Mouse (Mus musculus) cerebellum, postnatal 36 days (tissue): ENCODE results near the gene Chst3.
A peak's percentile ranks its signal among the peaks of the same experiment; 100 is the strongest.
"Not testable (repeated sequence)": the region's sequence is repeated elsewhere in the genome, so short reads cannot be mapped to it uniquely, and the experiment has no call there.

Experiments used
- DNase-seq, 2 experiments: peaks; one replicate each; pipeline ENCODE4 v3.0.0; 2021 to 2022; ENCODE audit warnings: mixed read lengths in 2 of 2

Gene Chst3

DNA sequence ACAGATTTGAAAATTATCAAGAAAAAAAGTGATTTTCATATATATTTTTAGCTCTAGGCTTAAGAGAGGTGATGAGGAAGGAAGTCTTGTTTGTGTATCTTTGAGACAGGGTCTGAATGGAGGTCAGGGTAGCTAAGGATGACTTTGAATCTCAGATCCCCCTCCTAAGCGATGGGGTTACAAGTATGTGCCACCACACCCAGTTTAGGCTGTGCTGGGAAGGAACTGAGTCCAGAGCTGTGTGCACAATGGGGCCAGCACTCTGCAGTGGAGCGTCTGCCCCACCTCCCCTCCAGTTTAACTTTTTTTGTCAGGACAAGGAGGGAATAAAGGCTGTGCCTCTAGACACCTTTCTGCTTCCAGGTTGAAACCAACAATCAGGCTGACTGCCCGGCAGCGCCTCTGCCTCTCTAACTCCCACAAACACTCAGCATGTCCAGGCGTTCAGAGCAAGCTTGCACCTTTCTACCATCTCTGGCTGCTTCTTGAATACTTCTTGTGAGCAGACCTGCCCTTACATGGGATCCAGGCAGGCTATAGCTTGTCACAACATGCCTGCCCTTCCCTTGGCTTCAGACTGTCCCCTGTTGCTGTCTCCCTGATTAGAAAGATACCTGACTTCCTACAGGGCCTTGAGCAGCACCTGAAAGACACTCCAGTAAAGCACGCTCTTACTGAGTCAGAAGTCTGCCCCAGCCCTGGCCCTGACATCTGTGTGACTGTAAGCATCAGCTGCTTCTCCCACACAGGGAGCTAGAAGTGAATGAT is 11.4 kb upstream of the Chst3 start:
- DNase-seq = no peak

DNA sequence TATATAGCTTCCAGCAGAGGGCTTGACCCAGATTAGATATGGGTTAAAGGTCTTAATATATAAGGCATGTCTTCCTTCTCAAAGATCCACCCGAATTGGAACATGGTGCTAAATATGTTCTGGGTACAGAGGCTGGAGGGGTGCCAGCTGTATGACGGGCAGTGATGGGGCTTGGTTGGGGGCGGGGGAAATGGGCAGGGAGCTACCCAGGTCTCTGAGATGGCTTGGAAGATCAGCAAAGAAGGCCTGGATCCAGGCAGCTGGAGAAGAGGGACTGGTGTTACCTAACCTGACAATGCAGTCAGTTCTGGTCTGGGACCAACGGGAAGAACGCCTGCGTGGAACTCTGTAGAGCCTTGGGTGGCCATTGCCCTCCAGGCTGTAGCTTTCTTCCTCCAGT is 10.1 kb upstream of the Chst3 start:
- no peak for DNase-seq

DNA sequence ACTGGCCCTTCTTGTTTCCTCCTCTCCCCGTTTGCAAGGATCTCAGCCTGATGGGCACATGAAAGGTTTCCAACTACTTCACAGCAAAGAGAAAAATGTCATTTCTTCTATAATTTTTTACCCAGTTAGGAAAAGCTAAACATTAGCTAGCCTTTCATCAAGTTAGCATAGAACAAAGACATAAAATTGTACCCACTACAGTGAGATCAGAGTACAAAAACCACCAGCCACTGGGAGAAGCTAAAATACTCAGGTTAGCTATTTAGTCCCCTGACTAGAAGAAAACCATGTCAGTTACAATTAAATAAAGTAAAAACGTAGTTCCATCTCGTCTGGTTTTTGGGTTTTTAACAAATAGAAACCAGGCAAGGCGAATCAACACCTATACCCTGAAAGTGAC is 8.6 kb upstream of the Chst3 start:
- DNase-seq = no peak

DNA sequence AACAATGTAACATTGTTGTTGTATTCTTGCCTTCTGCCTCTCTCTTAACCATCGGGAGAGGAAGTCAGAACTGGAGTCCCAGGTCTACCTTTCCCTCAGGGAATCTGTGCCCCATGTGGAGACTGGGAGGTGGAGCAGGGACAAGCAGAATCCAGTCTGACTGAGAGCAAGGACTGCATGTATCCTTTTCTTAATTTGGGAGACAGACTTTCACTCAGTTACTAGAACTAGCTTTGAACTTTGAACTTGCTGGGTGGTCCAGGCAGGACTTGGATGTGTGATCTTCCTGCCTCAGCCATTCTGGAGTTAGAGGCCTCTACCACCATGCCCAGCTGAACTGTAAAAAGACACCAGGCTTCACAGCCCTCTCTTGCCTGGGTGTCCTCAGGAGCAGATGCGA is 5.5 kb upstream of the Chst3 start:
- DNase-seq = no peak

DNA sequence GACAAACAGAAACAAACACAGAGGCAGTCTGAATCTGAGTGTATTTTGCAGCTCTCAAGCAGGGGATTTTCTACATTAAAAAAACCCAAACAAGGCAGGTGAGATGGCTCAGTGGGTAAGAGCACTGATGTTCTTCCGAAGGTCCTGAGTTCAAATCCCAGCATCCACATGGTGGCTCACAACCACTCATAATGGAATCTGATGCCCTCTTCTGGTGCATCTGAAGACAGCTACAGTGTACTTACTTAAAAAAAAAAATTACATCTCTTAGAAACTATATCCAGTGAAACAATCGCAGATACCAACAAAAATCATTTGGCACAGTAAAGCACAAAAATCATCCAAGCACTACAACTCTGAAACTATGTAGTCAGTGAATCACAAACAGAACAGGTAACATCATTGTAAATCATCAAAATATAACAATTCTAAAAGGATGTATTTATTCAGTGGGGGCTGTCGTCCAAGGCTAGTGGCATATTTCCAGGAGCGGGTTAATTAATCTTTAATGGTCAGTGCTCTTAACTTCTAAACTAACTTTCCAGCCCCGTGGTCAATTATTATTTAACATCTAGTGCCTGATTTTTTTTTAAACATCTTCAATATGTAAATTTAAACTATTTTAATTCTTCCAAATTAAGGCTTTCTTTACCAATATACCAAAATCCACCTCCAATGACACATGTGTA is 2.7 kb upstream of the Chst3 start:
- not testable (repeated sequence) for DNase-seq

DNA sequence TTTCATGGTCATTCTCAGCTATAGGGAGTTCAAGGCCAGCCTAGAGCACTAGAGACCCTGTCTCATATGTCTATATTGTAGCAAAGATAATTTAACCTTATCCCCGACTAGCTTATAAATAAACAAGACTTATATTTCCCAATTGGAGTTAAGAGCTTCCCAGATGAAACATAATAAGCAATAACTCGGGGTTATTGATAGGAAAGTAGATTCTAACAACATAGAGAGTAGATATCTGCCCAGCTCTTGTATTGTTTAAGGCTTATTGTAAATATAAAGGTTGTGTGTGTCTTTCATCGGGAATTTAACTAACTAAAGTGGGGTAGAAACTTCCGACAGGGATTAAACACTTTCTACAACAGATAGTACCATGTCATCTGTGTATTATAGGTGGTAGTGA is 1.5 kb upstream of the Chst3 start:
- DNase-seq = no peak

DNA sequence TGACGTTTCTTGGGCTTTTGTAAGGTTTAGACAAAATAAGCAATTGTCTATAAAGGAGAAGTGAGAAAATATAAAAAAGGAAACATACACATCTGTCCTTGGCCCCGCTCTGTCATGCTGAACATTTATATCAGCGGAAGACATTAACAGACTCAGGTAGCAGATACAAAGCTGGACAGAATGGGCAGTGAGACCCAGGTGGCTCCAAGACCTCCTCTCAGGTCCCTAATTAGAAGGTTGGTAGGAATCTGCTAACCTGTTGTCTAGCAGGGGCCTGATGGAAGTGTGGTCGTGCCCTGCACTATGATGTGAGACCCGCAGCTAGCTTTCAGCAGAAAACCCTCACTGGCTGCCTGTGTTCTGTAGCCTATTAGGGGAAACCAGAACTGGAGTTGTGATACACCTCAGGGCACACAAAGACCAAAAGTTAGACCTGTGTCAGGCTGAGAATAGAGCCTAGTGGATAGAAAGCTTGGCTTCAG is 1.0 kb upstream of the Chst3 start:
- DNase-seq = no peak

DNA sequence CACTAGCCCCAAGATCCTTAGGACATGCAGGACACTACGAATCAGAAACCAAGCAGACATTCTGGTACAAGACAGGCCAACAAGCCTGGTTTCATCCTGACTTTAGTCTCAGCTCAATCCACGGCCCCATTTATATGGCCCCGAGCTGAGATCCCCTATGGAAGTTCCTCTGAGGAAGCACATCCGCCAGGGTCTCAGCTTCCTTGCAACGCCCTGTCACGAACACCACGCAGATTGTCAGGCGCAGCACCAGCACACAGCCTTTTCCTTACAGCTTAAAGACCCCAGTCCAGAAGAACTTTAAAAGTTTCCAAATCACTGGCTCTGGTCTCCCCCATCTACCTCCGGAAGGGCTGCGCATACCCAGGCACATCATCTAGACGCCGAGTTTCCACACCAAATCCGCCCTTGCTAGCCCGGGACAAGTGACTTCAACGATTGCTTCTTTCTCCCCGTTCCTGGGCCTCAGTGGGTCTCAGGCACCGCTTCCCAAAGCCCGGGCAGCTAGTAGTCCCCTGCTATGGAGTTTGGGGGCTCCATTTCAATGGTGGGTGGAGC is 948 bp downstream of the Chst3 start:
- no peak for DNase-seq

DNA sequence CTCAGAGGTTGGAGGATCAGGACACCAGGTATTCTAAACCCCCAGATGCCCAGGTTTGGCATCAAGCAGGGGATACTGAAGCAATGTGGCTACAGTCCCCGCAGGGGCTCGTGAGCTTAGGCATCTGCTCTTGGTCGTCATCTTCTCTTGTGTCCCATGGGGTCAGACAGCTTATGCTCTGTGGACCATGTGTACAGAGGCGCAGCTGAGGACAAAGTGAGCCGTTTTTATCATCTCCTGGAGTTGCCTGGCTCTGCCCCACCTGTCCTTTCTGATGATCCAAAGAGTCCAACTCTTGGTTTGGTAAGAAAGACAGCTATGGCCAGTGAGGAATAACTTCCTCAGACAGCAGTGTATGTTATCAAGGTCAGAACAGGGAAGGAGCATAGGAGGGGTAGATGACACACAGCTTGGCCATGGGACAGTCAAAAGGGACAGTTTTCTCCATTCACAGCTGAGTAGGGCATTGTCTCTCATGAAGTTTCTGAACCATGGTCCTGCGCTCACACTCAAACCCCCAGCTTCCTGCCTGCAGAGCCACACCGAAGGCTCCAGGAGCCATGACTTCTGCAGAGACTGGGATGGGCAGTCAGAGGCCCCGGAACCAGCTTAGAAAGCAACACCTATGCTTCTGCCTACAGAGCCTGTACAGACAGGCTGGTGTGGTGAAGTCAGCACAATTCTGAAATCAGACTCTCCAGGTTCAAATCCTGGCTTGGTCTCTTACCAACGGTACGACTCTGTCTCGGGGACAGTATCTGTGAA is 2.5 kb downstream of the Chst3 start:
- no peak for DNase-seq

DNA sequence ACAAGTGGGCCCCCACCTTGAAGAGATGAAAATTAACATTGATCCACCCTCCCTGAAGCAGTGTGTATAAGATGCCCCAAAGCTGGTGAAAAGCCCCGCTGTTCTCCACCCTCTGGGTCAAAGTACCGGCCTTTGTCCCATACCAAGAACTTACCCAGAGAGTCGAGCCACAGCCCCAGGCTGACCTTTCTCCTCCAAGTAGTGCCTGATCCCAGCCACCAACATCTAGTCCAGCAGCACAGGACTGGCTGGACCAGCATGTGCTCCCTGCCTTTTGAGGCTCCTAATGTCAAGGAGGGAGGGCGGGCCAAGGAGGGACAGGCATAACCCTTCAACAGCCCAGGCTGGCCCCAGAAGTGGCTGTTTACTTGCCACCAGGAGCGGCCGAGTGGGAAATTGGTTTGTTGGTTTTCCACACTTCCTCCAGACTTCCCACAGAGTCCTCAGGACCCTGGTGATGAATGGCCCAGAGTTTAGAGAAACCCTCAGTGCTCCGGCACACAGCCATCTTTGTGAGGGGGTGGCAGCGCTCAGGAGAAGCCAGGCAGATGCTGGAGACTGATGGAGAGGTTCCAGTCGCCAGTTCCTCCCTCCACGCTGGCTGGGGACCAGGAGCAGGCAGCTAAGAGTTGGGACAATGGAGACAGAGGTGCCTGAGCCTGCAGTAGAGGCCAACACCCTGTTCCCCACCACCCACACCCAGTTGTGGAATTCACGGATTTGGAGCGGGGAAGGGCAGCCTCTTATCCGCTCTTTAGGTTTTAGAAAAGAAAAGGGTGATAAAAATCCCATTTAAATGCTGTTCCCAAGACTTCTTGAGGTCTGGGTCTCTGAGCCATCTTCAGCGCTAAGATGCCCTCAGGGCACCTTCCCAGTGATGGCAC is 3.7 kb downstream of the Chst3 start:
- DNase-seq = no peak

DNA sequence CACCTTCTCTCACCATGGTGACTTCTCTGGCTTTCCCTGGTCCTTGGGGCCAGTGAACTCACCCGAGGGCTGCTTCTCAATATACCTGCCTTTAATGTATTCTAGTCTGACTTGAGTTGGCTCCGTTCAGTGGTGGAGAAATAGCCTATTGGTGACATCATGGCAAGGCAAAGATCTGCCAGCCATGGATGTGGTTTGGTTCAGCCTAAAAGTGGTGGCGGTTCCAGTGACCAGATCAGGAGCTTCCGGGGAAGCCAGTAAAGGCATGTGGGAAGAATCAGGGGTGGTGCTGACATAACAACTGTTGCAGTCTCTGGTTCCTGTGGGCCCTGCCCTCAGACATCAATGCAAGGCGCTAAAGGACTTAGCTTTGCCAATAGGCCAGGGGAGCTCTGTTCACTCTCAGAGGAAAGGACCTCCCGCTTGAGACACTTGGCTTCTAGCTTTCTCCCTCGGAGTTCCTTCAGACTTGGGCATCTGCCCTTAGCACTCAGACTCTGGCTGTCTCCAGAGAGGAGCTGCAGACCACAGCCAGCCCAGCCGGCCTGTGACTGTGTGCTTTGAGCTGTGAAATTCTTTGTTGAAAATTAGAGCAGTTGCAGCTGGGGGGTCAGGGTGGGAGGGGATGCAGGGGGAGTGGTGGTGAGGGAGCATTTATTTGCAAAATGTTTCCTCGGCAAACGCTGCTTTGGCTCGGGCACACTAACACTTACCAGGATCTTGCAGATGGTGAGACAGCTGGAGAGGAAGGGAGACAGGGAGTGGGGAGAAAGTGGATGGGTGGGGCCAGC is 6.3 kb downstream of the Chst3 start:
- DNase-seq = no peak

DNA sequence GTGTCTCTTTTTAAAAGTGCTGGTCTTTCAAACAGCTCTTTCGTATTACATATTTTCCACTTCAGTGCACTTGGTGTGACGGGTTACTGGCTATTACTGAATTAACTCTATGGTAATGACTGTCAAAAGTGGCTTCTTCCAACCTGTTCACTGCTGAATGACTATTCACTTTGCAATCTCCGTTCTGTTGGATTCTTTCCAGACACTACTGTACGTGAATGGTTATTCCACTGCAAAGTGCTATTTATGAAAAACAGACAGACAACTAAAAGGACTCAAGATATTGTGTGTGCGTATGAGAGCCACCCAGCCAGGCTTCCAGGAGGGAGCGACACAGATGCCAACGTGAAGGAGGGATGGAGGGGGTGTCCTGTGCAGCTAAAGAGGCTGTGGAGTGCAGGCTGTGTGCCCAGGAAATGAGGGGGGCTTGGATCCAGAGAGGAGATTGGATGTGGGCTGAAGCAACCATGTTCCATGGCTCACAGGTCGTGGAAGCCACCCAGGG is 7.5 kb downstream of the Chst3 start:
- no peak for DNase-seq

DNA sequence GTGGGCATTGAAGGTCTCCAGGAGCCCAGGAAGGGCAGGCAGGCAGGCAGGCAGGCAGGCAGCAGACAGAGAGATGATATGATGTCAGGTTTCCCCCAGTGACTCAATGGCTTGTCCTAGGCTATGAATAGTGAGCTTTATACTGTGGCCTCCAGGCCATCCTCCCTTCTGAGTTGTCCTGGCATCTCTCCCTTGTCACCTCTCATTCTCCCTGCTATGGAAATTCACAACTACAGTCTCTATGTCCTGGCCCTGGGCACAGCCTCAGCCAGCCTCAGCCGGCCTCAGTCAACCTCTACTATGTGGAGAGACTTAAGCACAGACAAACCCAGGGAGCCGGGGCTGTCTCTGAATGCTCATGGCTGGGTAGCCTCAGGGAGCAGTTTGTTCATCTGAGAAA is 8.6 kb downstream of the Chst3 start:
- no peak for DNase-seq

DNA sequence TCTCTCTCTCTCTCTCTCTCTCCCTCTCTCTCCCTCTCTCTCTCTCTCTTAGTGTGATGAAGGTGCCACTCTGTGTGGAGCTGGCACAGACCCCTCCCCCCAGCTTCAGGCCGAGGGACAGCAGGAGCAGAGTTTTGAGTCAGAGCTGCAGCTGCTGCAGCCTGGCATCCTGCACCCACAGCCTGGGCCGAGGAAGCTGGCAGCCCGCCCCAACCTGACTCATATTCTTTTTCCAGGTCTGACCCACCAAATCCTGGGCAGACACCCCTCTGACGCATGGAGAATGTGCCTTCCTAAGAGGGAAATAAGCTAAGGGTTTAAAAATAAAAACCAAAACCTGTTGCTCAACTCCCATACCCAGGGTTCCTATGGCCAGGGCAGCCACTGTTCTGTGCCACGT is 9.8 kb downstream of the Chst3 start:
- DNase-seq = peak; percentile 84

DNA sequence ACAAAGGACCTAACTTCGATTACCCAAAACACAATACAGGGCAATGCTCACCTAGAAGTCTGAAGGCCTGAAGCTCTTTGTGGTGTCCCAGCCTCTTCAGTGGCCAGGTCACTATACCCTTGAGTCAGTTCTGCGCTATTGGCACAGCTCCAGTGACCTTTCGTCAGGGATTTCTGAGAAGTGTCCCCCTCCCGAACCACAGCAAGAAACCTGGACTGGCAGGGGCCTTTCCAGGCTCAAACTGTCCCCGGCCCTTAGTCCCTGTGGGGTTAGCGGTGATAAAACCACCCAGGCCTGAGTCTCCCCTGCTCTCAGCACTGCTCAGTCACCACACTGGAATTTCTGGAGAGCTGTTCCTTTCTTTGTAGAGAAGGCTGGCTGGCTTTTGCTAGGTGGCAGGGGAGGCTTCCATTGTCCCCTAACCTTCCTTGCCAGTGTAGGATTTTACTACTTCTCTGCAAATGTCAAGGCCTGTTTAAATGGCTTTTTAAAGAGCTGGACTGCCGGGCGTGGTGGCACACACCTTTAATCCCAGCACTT is 11.8 kb downstream of the Chst3 start:
- DNase-seq = no peak

DNA sequence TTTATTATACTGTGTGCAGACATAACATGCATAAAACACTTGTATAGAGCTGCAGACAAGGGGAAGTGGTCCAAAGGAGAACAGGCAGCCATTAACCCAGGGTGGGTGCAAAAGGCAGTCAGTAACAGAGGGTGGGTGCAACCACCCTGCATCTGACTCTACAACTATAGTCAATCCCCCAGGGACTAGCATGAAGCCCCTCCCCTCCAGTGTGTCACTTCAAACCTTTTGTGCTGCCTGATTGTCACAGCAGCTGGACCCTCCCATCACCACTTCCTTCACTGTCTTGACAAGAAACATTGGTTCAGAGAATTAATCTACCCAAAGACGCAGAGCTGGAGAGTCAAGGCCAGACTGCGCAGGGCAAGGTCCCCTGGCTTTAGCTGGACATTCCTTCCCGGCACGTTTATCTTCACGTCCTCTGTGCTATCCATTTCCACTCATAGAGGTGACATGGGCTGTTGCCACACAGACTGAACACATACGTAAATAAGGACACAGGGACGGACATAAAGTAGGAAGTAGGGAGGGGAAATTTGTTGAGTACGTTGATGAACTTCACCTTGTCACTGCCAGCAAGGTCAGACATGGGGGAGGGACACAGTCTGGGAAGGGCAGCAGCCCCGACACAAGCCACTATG is 13.3 kb downstream of the Chst3 start:
- DNase-seq = no peak

DNA sequence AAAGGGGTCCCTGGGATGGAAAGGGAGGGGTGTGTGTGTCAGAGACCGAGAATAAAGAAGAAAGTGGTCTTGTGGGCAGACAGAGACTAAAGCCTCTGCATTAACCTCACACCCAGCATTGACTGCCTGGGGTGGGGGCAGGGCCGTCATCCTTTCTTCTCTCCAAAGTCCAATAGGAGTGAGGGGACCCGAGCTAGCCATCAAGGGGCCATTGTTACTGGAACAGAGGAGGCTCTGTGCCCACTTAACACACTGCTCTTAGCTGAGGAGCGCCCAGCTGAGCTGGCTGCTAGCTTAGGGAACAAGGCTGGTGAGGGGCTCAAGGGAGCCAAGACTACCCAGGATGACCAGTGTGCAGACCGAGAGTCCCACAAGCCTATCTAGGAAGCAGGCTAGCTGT is 16.3 kb downstream of the Chst3 start:
- no peak for DNase-seq

DNA sequence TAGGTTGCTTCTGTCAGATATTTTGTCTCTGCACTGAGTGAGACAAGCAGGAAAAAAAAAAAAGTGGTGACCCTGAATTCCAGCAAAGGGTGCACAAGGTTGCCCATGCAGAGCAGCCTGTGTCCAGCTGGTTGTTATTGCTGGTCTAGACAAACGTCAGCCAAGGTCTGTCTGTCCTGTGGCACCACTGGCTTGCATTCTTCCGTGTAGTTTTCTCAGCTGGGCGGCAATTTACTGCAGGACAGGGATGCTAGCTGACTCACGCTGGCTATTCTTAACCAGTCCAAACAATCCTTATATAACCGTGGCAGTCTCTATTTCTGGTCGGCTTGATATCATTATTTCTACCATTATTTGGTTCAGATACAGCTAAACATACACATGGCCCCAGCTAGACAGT is 18.1 kb downstream of the Chst3 start:
- no peak for DNase-seq

DNA sequence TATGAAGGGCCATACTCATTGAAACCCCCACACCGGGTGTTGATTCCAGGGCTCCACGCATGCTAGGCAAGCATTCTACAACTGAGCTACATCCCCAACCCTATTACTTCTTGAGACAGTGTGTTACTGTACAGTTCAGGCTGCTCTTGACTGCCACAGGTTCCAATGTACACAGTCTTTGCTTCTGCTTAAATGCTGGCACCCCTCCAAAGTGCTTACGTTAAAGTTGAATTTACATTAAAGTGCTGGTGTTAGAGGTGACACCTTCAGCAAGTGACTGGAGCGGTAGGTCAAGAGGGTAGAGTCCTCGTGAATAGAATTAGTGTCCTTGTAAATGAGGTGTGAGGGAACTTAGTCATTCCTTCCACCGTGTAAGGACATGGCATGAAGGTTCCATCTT is 19.7 kb downstream of the Chst3 start:
- no peak for DNase-seq

DNA sequence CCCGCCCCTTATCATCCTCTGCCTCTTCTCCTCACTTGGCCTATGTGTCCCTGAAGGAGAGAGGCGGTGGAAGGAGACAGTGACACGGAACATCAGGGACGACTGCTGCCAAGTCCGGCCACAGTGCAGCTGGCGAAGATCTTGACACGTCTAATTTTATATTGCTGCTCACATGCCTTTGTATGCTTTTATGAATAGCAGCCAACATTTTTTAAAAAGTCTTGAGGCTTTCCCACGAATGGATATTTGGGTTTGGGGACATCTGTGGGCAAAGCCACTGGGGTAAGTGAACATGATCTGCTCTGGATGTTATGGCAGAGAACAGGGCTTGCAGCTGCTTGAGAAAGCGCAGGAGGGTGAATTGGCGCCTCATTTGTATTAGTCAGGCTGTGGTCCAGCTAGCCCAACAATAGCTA is 21.6 kb downstream of the Chst3 start:
- DNase-seq = no peak

DNA sequence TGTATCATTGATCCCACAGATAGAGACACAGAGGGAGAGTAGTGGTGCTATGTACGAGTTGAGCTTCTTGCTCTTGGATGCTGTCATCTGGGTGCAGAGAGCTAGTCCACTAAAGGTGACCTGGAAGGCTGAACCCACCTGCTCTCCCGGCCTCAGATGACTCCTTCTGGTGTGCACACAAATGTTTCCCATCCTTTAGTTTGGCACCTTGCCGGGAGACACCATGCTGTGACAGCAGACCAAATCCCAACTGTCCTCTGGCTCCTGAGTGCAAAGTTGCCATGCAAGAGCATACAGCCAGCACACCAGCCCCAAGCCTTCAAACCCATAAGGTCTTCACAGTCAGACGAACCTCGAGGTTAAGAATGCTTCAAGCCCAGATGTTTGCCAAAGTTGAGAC is 22.1 kb downstream of the Chst3 start:
- DNase-seq = peak; percentile 63 to 67
